Mouse (Mus musculus) liver, postnatal 0 days (tissue): ENCODE measurements around the gene Lsp1. TPM values are rescaled to one million over a fixed set of nuclear protein-coding genes. Genes with fewer than 3 reads are reported as not detected.
A peak's percentile ranks its signal among the peaks of the same experiment; 100 is the strongest.

Source experiments
- ATAC-seq: fragments of 200-750 bp; cut with Nextera tagmentation; 2 replicates; pipeline ENCODE4 v1.8.0; 2017; ENCODE audit warnings: mild to moderate bottlenecking, moderate library complexity
- DNase-seq: peaks from one replicate; pipeline ENCODE4 v3.0.0-alpha.2; 2016
- H3K27ac ChIP-seq: fragments of 300-500 bp; sonication (generic); 2 replicates; pipeline ENCODE4 v1.5.1; 2014; ENCODE audit warnings: antibody characterized with exemption, moderate library complexity, mild to moderate bottlenecking, low read depth
- H3K27me3 ChIP-seq: fragments of 300-500 bp; sonication (generic); 2 replicates; pipeline ENCODE4 v1.6.1; 2014; ENCODE audit warnings: low read length, control low read depth, mixed read lengths; ENCODE audit not compliant: insufficient read depth
- H3K36me3 ChIP-seq: fragments of 300-500 bp; sonication (generic); replicated peaks from 2 replicates; pipeline ENCODE4 v1.6.1; 2014; ENCODE audit warnings: mild to moderate bottlenecking, control low read depth, low read length, moderate library complexity, mixed read lengths; ENCODE audit not compliant: insufficient read depth
- H3K4me1 ChIP-seq: fragments of 300-500 bp; sonication (generic); 2 replicates; pipeline ENCODE4 v1.6.1; 2014; ENCODE audit warnings: antibody characterized with exemption, mild to moderate bottlenecking, control low read depth; ENCODE audit not compliant: insufficient read depth
- H3K4me2 ChIP-seq: fragments of 300-500 bp; sonication (generic); 2 replicates; pipeline ENCODE4 v1.6.1; 2014; ENCODE audit warnings: low read depth, mild to moderate bottlenecking, low read length, moderate library complexity, mixed read lengths
- H3K4me3 ChIP-seq: fragments of 300-500 bp; sonication (generic); 2 replicates; pipeline ENCODE4 v1.5.1; 2014; ENCODE audit warnings: low read depth, low read length
- H3K9ac ChIP-seq: fragments of 300-500 bp; sonication (generic); replicated peaks from 2 replicates; pipeline ENCODE4 v1.6.1; 2014; ENCODE audit warnings: mild to moderate bottlenecking, moderate library complexity
- H3K9me3 ChIP-seq: fragments of 300-500 bp; sonication (generic); 2 replicates; pipeline ENCODE4 v1.6.1; 2016; ENCODE audit warnings: mild to moderate bottlenecking, control low read depth, low read length, mixed read lengths
- CTCF ChIP-seq: sonication (generic); IDR thresholded peaks from 2 replicates; pipeline ENCODE4 v1.5.1; 2016; ENCODE audit warnings: antibody characterized with exemption, low read depth
- EP300 ChIP-seq: IDR thresholded peaks from 2 replicates; pipeline ENCODE4 v1.6.1; 2016; ENCODE audit warnings: antibody characterized with exemption, low read depth, mild to moderate bottlenecking
- WGBS: fragments of 180-500 bp; shearing (Covaris S2); extraction: QIAGEN DNeasy Blood & Tissue Kit; methylation state at CpG from one replicate; pipeline ENCODE4 v1.1.7; 2014; ENCODE audit not compliant: insufficient replicate concordance; 5-methylcytosine and 5-hydroxymethylcytosine counted together
- polyA plus RNA-seq: library from polyadenylated mRNA; unstranded; fragments of >200 nt; fragmentation: Nextera tagmentation; extraction: Ambion mirVana; gene quantifications from 2 replicates; pipeline ENCODE4 v1.2.1, GENCODE M21; 2015

The Lsp1 gene
- polyA plus RNA-seq, 1 experiment from 2014 or later: 31.5 TPM

DNA sequence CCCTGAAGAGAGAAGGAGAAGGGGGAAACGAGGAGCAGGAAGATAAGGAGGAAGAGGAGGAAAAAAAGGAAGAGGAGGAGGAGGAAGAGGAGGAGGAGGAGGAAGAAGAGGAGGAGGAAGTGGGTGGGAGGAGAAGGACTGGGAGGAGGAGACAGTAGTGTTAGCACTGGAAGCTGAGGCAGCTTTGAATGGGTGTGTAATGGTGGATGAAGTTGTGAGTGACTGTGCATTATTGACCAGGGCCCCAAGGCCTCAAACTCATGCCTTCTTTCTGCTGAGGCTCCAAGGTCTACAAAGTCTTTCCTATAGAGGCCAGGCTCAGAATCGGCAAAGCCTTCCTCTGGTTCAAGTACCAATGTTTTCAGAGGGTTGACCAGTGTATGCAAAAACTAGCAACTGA is 38.8 kb upstream of the Lsp1 start:
- no peak for ATAC-seq
- H3K4me3 ChIP-seq: no peak overlapping the region
- 62% methylated on average over 2 of the region's 2 CpGs for WGBS

DNA sequence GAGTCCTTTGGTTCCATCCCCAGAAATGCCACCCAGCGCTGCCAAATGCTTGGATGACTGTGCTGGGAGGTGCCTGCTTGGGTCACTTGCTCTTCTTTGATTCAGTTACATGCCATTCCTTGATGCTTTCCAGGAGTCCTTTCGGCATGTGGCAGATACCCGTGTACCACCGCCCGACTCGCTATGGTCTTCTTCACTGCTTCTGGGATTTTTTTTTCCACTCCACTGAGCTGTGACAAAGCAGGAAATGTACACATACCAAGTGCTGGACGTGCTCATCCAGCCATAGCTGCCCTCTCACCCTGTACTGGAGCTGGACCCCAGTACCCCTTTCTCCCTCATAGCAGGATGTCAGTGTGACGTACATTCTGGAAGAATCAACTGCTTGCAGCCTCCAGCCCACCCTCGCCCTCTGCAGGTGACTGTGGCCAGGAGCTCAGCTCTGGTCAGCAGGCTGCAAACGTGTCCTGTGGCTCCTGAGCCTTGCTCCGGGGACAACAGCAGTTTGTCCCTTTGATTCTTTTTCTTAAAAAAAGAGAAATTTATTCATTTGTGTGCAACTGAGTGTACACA is 34.9 kb upstream of the Lsp1 start:
- no peaks in the 10 kb centered on the region for H3K9me3 ChIP-seq
- DNase-seq: no peak
- TF ChIP-seq CTCF (peak; percentile 59), EP300 (no peak)
- ATAC-seq: no peak
- H3K4me2 ChIP-seq: no peak overlapping the region
- no peaks in the 10 kb centered on the region for H3K36me3 ChIP-seq
- 63% methylated on average over 11 of the region's 11 CpGs for WGBS
- H3K9ac ChIP-seq: no peak overlapping the region
- peaks cover 24% of the 10 kb centered on the region for H3K4me1 ChIP-seq
- no peak overlapping the region for H3K27ac ChIP-seq
- no peak overlapping the region for H3K4me3 ChIP-seq
- no peaks in the 10 kb centered on the region for H3K27me3 ChIP-seq

More for the DNA sequence above, 38.8 kb upstream of the Lsp1 start:
- no peak for DNase-seq
- Histone ChIP-seq H3K27me3 (no peaks in the 10 kb centered on the region), H3K9me3 (no peaks in the 10 kb centered on the region), H3K9ac (no peak overlapping the region), H3K36me3 (no peaks in the 10 kb centered on the region), H3K4me2 (no peak overlapping the region), H3K4me1 (peaks cover 35% of the 10 kb centered on the region), H3K27ac (0 out of 2 replicates have a peak overlapping the region, but pooled peaks have one; percentile 13)
- TF ChIP-seq EP300 (no peak), CTCF (no peak)

DNA sequence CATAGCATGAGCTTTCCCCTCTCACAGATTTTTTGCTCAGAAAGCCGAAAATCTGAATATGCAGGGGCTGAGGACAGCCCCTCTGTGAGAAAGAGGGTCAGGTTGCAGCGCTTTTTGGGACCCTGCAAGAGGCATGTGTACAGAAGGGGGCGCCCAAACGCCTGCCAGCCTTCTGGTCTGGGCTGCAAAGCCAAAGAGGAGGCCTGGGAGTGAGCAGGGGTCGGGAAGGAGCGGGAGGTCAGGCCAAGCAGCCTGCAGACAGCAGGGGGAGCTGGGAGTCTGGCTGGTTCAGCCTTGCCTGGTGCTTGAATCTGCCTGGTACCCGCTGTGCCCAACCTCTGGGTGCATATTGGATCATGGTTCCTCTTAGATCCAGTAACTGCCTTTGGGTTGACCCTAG is 32.4 kb upstream of the Lsp1 start:
- WGBS: 20% methylated on average over 7 of the region's 7 CpGs
- H3K36me3 ChIP-seq: no peaks in the 10 kb centered on the region
- H3K9me3 ChIP-seq: no peaks in the 10 kb centered on the region
- H3K4me2 ChIP-seq: no peak overlapping the region
- H3K27ac ChIP-seq: no peak overlapping the region
- H3K27me3 ChIP-seq: no peaks in the 10 kb centered on the region
- H3K9ac ChIP-seq: no peak overlapping the region
- ATAC-seq: 0 out of 2 replicates have a peak, but pooled peaks have one; percentile 7
- no peak overlapping the region for H3K4me3 ChIP-seq
- peak; percentile 54 for DNase-seq
- peak; percentile 57 for TF ChIP-seq CTCF
- TF ChIP-seq EP300: no peak
- 0 out of 2 replicates have a peak, but pooled peaks cover 6% of the 10 kb centered on the region for H3K4me1 ChIP-seq

DNA sequence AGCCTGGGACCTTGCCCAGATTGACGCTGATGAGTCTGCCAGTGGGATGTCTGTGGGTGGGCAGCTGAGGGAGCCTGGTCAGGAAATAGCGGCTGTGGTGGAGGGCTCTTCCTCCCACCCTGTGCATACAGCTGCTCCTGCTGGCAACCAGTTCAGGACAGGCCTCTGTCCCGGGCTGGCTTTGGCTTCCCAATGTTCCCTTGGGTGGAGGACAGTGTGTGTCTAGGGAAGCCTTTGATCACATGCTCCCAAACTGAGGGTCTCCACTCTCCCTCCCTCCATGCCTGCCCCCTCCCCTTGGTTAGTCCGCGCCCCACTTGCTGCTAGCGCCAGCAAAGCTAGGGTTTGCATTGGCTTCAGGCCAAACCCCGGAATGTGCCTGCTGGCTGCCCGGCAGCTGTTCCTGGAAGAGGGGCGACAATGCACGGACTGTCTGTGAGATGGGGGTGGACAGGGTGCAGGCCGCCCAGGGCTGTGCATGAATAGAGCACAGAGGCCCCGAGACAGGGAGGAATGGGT is 30.4 kb upstream of the Lsp1 start:
- H3K9ac ChIP-seq: no peak overlapping the region
- H3K4me3 ChIP-seq: no peak overlapping the region
- no peak for TF ChIP-seq EP300
- no peak for TF ChIP-seq CTCF
- no peak for ATAC-seq
- 0 out of 2 replicates have a peak, but pooled peaks cover 6% of the 10 kb centered on the region for H3K4me1 ChIP-seq
- no peaks in the 10 kb centered on the region for H3K9me3 ChIP-seq
- H3K36me3 ChIP-seq: no peaks in the 10 kb centered on the region
- no peaks in the 10 kb centered on the region for H3K27me3 ChIP-seq
- 59% methylated on average over 12 of the region's 12 CpGs for WGBS
- H3K4me2 ChIP-seq: no peak overlapping the region
- DNase-seq: no peak
- no peak overlapping the region for H3K27ac ChIP-seq

DNA sequence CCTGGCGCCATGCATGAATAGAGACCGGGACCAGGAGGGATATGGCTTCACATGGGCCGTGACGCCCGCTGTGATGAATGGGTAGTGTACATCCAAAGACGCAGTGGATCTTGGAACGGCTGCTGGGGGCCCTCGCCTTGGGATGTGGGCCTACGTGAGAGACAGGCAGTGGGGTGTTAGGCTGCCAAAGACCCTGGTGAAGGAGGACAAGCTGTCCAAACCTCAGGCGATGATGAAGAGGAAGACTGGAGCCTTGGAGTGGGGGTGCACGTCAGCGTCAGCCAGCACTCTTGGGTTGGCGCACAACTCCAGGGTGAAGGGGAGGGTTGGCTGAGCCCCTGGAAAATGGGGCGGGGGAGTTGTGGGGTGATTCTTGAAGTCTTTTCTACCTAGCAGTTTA is 29.5 kb upstream of the Lsp1 start:
- no peak overlapping the region for H3K4me3 ChIP-seq
- H3K4me1 ChIP-seq: no peaks in the 10 kb centered on the region
- no peaks in the 10 kb centered on the region for H3K27me3 ChIP-seq
- ATAC-seq (no peak), DNase-seq (no peak)
- 87% methylated on average over 14 of the region's 14 CpGs for WGBS
- H3K36me3 ChIP-seq: no peaks in the 10 kb centered on the region
- TF ChIP-seq CTCF (no peak), EP300 (no peak)
- no peaks in the 10 kb centered on the region for H3K9me3 ChIP-seq
- H3K27ac ChIP-seq: no peak overlapping the region
- no peak overlapping the region for H3K4me2 ChIP-seq
- H3K9ac ChIP-seq: no peak overlapping the region

DNA sequence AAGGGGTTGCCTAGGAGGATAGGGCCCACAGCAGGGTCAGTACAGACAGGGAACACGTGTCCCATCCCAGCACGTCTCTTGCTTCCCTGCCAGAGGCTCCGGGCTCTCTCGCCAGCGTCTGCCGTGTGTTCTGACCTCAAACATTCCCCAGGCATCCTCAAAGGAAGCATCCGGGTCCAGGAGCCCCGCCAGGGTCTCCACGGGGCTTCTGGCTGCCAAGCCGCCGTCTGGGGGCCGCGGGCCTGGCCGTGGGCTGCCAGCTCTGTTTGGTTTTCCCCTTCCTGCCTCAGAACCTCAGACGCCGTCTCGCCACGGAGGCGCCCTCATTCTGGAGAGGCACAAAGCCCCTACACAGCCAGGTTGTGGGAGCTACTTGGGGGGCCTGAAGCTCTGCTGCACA is 27.0 kb upstream of the Lsp1 start:
- no peak for ATAC-seq
- no peak overlapping the region for H3K27ac ChIP-seq

More for the DNA sequence above, 27.0 kb upstream of the Lsp1 start:
- WGBS: 23% methylated on average over 19 of the region's 19 CpGs
- Histone ChIP-seq H3K4me1 (no peaks in the 10 kb centered on the region), H3K27me3 (no peaks in the 10 kb centered on the region), H3K4me2 (no peak overlapping the region), H3K9me3 (no peaks in the 10 kb centered on the region), H3K36me3 (no peaks in the 10 kb centered on the region), H3K4me3 (no peak overlapping the region), H3K9ac (no peak overlapping the region)
- no peak for TF ChIP-seq CTCF
- no peak for TF ChIP-seq EP300
- DNase-seq: no peak
